Mouse (Mus musculus): ENCODE results near the gene Gsg1l. TPM values are rescaled to one million over a fixed set of nuclear protein-coding genes. Genes with fewer than 3 reads are reported as not detected.
A peak's percentile ranks its signal among the peaks of the same experiment; 100 is the strongest.

The Gsg1l gene
- polyA plus RNA-seq, 1 experiment from 2014 or later: 0.72 TPM

DNA sequence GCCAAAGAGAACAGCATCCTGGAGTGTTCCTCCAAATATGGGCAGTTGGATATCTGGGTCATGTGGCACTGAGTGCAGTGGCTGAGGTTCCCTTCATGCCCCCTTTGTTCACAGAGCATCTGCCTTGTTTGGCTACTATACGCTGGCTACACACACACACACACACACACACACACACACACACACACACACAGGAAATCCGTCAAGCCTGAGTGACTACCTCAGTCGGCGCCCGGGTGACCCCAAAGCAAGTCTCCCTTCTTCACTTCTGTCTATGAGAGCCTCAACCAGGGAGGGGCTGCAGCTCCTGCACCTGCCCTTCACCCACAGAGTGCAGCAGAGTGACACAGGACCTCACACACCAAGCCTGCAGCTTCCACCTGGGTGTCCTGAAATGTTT lies 161.4 kb downstream of the Gsg1l start:
- H3K27ac ChIP-seq: no peak overlapping the region
- ATAC-seq (replicated peaks; ENCODE audit: low FRiP score, low read depth) (peak; percentile 43; the same call in 1 of the 2 replicates), DNase-seq (ENCODE audit: low spot score) (peak; percentile 27)
- no peak overlapping the region for H3K9ac ChIP-seq (ENCODE audit: low read depth, low read length)
- H3K36me3 ChIP-seq (ENCODE audit: insufficient read depth, low read length): no peaks in the 10 kb centered on the region
- H3K27me3 ChIP-seq (ENCODE audit: insufficient read depth, low read length): no peaks in the 10 kb centered on the region
- 22% methylated on average over 5 of the region's 5 CpGs for WGBS
- no peak overlapping the region for H3K4me2 ChIP-seq (ENCODE audit: low read length)
- no peak for TF ChIP-seq CTCF (IDR thresholded peaks at IDR 0.05; ENCODE audit: low read depth)
- no peak overlapping the region for H3K4me3 ChIP-seq (replicated peaks; ENCODE audit: low read depth, low read length)
- no peaks in the 10 kb centered on the region for H3K4me1 ChIP-seq (replicated peaks; ENCODE audit: insufficient read depth, low read length)
- H3K9me3 ChIP-seq (replicated peaks; ENCODE audit: low read length): no peaks in the 10 kb centered on the region

GRCm38 (mm10) chr7:125900386-125901161 lies 181.6 kb downstream of the Gsg1l start:
- Histone ChIP-seq H3K4me2 (ENCODE audit: low read length) (no peak overlapping the region), H3K4me1 (replicated peaks; ENCODE audit: insufficient read depth, low read length) (no peaks in the 10 kb centered on the region), H3K27me3 (ENCODE audit: insufficient read depth, low read length) (no peaks in the 10 kb centered on the region), H3K9ac (ENCODE audit: low read depth, low read length) (no peak overlapping the region), H3K27ac (no peak overlapping the region), H3K9me3 (replicated peaks; ENCODE audit: low read length) (no peaks in the 10 kb centered on the region), H3K36me3 (ENCODE audit: insufficient read depth, low read length) (no peaks in the 10 kb centered on the region), H3K4me3 (replicated peaks; ENCODE audit: low read depth, low read length) (no peak overlapping the region)
- TF ChIP-seq CTCF (IDR thresholded peaks at IDR 0.05; ENCODE audit: low read depth): no peak
- 70% methylated on average over 13 of the region's 13 CpGs for WGBS
- no peak for ATAC-seq (replicated peaks; ENCODE audit: low FRiP score, low read depth)
- no peak for DNase-seq (ENCODE audit: low spot score)

GRCm38 (mm10) chr7:125899916-125900315 lies 182.3 kb downstream of the Gsg1l start:
- 79% methylated on average over 2 of the region's 2 CpGs for WGBS
- Histone ChIP-seq H3K4me3 (replicated peaks; ENCODE audit: low read depth, low read length) (no peak overlapping the region), H3K4me2 (ENCODE audit: low read length) (no peak overlapping the region), H3K27me3 (ENCODE audit: insufficient read depth, low read length) (no peaks in the 10 kb centered on the region), H3K9ac (ENCODE audit: low read depth, low read length) (no peak overlapping the region), H3K36me3 (ENCODE audit: insufficient read depth, low read length) (no peaks in the 10 kb centered on the region), H3K27ac (no peak overlapping the region), H3K9me3 (replicated peaks; ENCODE audit: low read length) (no peaks in the 10 kb centered on the region), H3K4me1 (replicated peaks; ENCODE audit: insufficient read depth, low read length) (no peaks in the 10 kb centered on the region)
- no peak for DNase-seq (ENCODE audit: low spot score)
- TF ChIP-seq CTCF (IDR thresholded peaks at IDR 0.05; ENCODE audit: low read depth): no peak
- ATAC-seq (replicated peaks; ENCODE audit: low FRiP score, low read depth): no peak

- H3K4me2 ChIP-seq (ENCODE audit: low read length): no peak overlapping the region
- H3K4me3 ChIP-seq (replicated peaks; ENCODE audit: low read depth, low read length): no peak overlapping the region
- H3K4me1 ChIP-seq (replicated peaks; ENCODE audit: insufficient read depth, low read length): no peaks in the 10 kb centered on the region
- H3K36me3 ChIP-seq (ENCODE audit: insufficient read depth, low read length): no peaks in the 10 kb centered on the region
- H3K27me3 ChIP-seq (ENCODE audit: insufficient read depth, low read length): no peaks in the 10 kb centered on the region
- 17% methylated on average over 7 of the region's 7 CpGs for WGBS
- DNase-seq (ENCODE audit: low spot score): peak; percentile 53
- no peak overlapping the region for H3K27ac ChIP-seq
- no peak overlapping the region for H3K9ac ChIP-seq (ENCODE audit: low read depth, low read length)
- no peaks in the 10 kb centered on the region for H3K9me3 ChIP-seq (replicated peaks; ENCODE audit: low read length)
- peak; percentile 87; the same call in 1 of the 2 replicates for ATAC-seq (replicated peaks; ENCODE audit: low FRiP score, low read depth)
- no peak for TF ChIP-seq CTCF (IDR thresholded peaks at IDR 0.05; ENCODE audit: low read depth)
These were observed 183.2 kb downstream of the Gsg1l start for GRCm38 (mm10) chr7:125899036-125899435.

- no peaks in the 10 kb centered on the region for H3K9me3 ChIP-seq (replicated peaks; ENCODE audit: low read length)
- H3K4me3 ChIP-seq (replicated peaks; ENCODE audit: low read depth, low read length): no peak overlapping the region
- no peak for TF ChIP-seq CTCF (IDR thresholded peaks at IDR 0.05; ENCODE audit: low read depth)
- no peak for ATAC-seq (replicated peaks; ENCODE audit: low FRiP score, low read depth)
- no peaks in the 10 kb centered on the region for H3K4me1 ChIP-seq (replicated peaks; ENCODE audit: insufficient read depth, low read length)
- H3K27ac ChIP-seq: no peak overlapping the region
- no peaks in the 10 kb centered on the region for H3K36me3 ChIP-seq (ENCODE audit: insufficient read depth, low read length)
- H3K27me3 ChIP-seq (ENCODE audit: insufficient read depth, low read length): no peaks in the 10 kb centered on the region
- H3K4me2 ChIP-seq (ENCODE audit: low read length): no peak overlapping the region
- no peak overlapping the region for H3K9ac ChIP-seq (ENCODE audit: low read depth, low read length)
- DNase-seq (ENCODE audit: low spot score): no peak
- 87% methylated on average over 4 of the region's 4 CpGs for WGBS
These were observed 185.2 kb downstream of the Gsg1l start for GRCm38 (mm10) chr7:125897059-125897458.

DNA sequence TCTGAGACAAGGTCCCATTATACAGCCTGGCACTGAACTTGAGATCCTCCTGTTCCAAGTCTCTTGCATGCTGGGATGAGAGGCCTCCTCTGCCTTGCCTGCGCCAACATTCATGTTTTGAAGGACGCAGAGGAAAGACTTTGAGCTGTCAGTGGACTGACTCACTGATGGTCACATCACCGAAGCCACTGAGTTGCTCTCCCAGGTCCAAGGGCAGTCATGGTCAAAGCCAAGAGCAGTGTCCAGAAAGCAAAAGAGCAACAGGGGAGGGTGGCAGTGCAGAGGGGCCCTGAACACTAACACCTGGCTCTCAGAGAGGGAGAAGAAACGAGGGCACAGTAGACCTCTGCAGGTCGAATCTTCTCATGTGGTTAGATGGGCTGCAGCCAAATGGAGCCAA lies 188.6 kb downstream of the Gsg1l start:
- Histone ChIP-seq H3K36me3 (ENCODE audit: insufficient read depth, low read length) (no peaks in the 10 kb centered on the region), H3K4me3 (replicated peaks; ENCODE audit: low read depth, low read length) (no peak overlapping the region), H3K27ac (no peak overlapping the region), H3K9ac (ENCODE audit: low read depth, low read length) (no peak overlapping the region), H3K27me3 (ENCODE audit: insufficient read depth, low read length) (no peaks in the 10 kb centered on the region), H3K9me3 (replicated peaks; ENCODE audit: low read length) (no peaks in the 10 kb centered on the region), H3K4me2 (ENCODE audit: low read length) (no peak overlapping the region), H3K4me1 (replicated peaks; ENCODE audit: insufficient read depth, low read length) (no peaks in the 10 kb centered on the region)
- no peak for ATAC-seq (replicated peaks; ENCODE audit: low FRiP score, low read depth)
- DNase-seq (ENCODE audit: low spot score): no peak
- no peak for TF ChIP-seq CTCF (IDR thresholded peaks at IDR 0.05; ENCODE audit: low read depth)
- WGBS: 89% methylated on average over 5 of the region's 5 CpGs
